Mouse (Mus musculus): ENCODE results near the gene Ifnk.

Ifnk gene

GRCm38 (mm10) chr4:35157815-35158214, 6.0 kb downstream of the Ifnk start:
- Histone ChIP-seq H3K27me3 (ENCODE audit: insufficient read depth, low read length) (peaks cover 15% of the 10 kb centered on the region), H3K4me1 (replicated peaks; ENCODE audit: low read depth, low read length) (peaks cover 17% of the 10 kb centered on the region), H3K9me3 (ENCODE audit: low read length) (no peaks in the 10 kb centered on the region), H3K4me3 (replicated peaks; ENCODE audit: low read length) (peak overlapping the region; percentile 89; the same call in 1 of the 2 replicates), H3K36me3 (ENCODE audit: insufficient read depth, low read length) (no peaks in the 10 kb centered on the region)
- TF ChIP-seq POU5F1 (IDR thresholded peaks at IDR 0.05; ENCODE audit: borderline replicate concordance, low read length) (no peak), NANOG (IDR thresholded peaks at IDR 0.05; ENCODE audit: borderline replicate concordance, low read length) (no peak), CTCF (conservative IDR thresholded peaks at IDR 0.05; ENCODE audit: low read length) (no peak)

DNA sequence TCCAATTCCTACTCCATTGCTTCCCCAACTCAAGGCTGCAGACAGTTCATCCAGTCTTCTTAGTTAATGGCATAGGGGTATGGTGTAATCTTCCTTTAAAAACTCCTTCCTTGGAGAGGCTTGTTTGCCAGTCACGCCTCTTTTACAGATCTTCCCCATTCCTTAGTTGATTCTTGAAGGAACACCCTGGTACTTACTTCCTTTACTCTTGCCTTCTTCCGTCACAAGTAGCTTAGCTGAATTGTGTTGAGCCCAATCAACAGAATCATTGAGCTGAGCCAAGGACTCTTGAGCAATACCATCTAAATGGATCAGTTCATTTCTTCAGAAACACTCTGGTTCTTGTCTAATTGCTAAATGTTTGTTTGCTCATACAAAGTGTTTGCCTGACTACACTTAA, 13.4 kb downstream of the Ifnk start:
- H3K4me1 ChIP-seq (replicated peaks; ENCODE audit: low read depth, low read length), result no peaks in the 10 kb centered on the region
- H3K4me3 ChIP-seq (replicated peaks; ENCODE audit: low read length), result no peak overlapping the region
- no peak for TF ChIP-seq CTCF (conservative IDR thresholded peaks at IDR 0.05; ENCODE audit: low read length)
- TF ChIP-seq NANOG (IDR thresholded peaks at IDR 0.05; ENCODE audit: borderline replicate concordance, low read length), result no peak
- no peak for TF ChIP-seq POU5F1 (IDR thresholded peaks at IDR 0.05; ENCODE audit: borderline replicate concordance, low read length)
- peaks cover 6% of the 10 kb centered on the region for H3K27me3 ChIP-seq (ENCODE audit: insufficient read depth, low read length)
- no peaks in the 10 kb centered on the region for H3K9me3 ChIP-seq (ENCODE audit: low read length)
- H3K36me3 ChIP-seq (ENCODE audit: insufficient read depth, low read length), result no peaks in the 10 kb centered on the region

GRCm38 (mm10) chr4:35165947-35166346, 14.1 kb downstream of the Ifnk start:
- TF ChIP-seq CTCF (conservative IDR thresholded peaks at IDR 0.05; ENCODE audit: low read length), result no peak
- TF ChIP-seq NANOG (IDR thresholded peaks at IDR 0.05; ENCODE audit: borderline replicate concordance, low read length), result no peak
- TF ChIP-seq POU5F1 (IDR thresholded peaks at IDR 0.05; ENCODE audit: borderline replicate concordance, low read length), result no peak
- Histone ChIP-seq H3K4me3 (replicated peaks; ENCODE audit: low read length) (no peak overlapping the region), H3K27me3 (ENCODE audit: insufficient read depth, low read length) (peaks cover 6% of the 10 kb centered on the region), H3K4me1 (replicated peaks; ENCODE audit: low read depth, low read length) (no peaks in the 10 kb centered on the region), H3K9me3 (ENCODE audit: low read length) (no peaks in the 10 kb centered on the region), H3K36me3 (ENCODE audit: insufficient read depth, low read length) (no peaks in the 10 kb centered on the region)

- Histone ChIP-seq H3K4me1 (replicated peaks; ENCODE audit: low read depth, low read length) (no peaks in the 10 kb centered on the region), H3K36me3 (ENCODE audit: insufficient read depth, low read length) (no peaks in the 10 kb centered on the region), H3K9me3 (ENCODE audit: low read length) (peaks cover 5% of the 10 kb centered on the region; the same call in 1 of the 2 replicates), H3K4me3 (replicated peaks; ENCODE audit: low read length) (no peak overlapping the region), H3K27me3 (ENCODE audit: insufficient read depth, low read length) (peaks cover 6% of the 10 kb centered on the region)
- TF ChIP-seq POU5F1 (IDR thresholded peaks at IDR 0.05; ENCODE audit: borderline replicate concordance, low read length), result no peak
- TF ChIP-seq NANOG (IDR thresholded peaks at IDR 0.05; ENCODE audit: borderline replicate concordance, low read length), result no peak
- no peak for TF ChIP-seq CTCF (conservative IDR thresholded peaks at IDR 0.05; ENCODE audit: low read length)
Measured at GRCm38 (mm10) chr4:35167855-35168254, 16.0 kb downstream of the Ifnk start.

DNA sequence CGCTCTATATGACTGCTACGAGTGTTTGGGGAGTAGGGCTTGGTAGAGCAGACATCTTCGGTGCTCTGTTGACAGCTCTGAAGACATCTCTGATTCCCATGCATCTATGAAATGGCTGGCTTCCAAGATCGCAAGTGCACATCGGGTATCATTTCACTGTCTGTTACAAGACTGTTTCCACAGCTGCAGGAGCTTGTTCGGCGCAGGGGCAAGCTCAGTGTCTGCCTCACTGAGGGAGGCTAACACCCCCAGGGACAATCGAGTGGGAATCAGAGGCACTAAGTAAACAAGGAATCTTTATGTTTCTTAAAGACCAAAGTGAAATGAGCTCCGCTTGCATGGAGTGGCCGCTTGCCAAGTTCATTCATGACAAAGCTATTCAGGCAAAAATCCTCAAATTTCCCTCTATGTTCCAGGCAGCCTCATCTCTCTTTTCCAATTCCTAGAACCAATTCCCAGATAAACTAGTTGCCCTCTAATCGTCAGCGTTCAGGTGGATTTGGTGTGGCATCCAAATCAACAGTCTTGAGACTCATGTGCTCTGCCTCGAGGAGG, 17.8 kb downstream of the Ifnk start:
- Histone ChIP-seq H3K27me3 (ENCODE audit: insufficient read depth, low read length) (peaks cover 4% of the 10 kb centered on the region), H3K9me3 (ENCODE audit: low read length) (peaks cover 5% of the 10 kb centered on the region; the same call in 1 of the 2 replicates), H3K36me3 (ENCODE audit: insufficient read depth, low read length) (no peaks in the 10 kb centered on the region), H3K4me3 (replicated peaks; ENCODE audit: low read length) (no peak overlapping the region), H3K4me1 (replicated peaks; ENCODE audit: low read depth, low read length) (no peaks in the 10 kb centered on the region)
- TF ChIP-seq POU5F1 (IDR thresholded peaks at IDR 0.05; ENCODE audit: borderline replicate concordance, low read length) (no peak), NANOG (IDR thresholded peaks at IDR 0.05; ENCODE audit: borderline replicate concordance, low read length) (no peak), CTCF (conservative IDR thresholded peaks at IDR 0.05; ENCODE audit: low read length) (no peak)

DNA sequence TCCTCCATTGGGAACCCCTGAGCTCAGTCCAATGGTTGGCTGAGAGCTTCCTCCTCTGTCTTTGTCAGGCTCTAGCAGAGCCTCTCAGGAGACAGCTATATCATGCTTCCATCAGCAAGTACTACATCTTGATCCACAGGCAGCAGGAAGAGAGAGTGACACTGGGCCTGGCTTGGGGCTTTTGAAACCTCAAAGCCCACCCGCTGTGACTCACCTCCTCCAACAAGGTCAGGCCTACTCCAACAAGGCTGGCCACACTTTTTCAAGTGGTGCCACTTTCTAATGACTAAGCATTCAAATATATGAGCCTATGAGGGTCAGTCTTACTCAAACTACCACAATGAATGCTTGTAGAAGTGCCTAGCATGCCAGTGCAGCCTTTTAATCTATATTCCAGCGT, 20.6 kb downstream of the Ifnk start:
- Histone ChIP-seq H3K4me1 (replicated peaks; ENCODE audit: low read depth, low read length) (peaks cover 6% of the 10 kb centered on the region), H3K9me3 (ENCODE audit: low read length) (peaks cover 5% of the 10 kb centered on the region; the same call in 1 of the 2 replicates), H3K36me3 (ENCODE audit: insufficient read depth, low read length) (no peaks in the 10 kb centered on the region), H3K27me3 (ENCODE audit: insufficient read depth, low read length) (peaks cover 3% of the 10 kb centered on the region; the same call in 1 of the 2 replicates), H3K4me3 (replicated peaks; ENCODE audit: low read length) (no peak overlapping the region)
- TF ChIP-seq CTCF (conservative IDR thresholded peaks at IDR 0.05; ENCODE audit: low read length), result no peak
- no peak for TF ChIP-seq POU5F1 (IDR thresholded peaks at IDR 0.05; ENCODE audit: borderline replicate concordance, low read length)
- TF ChIP-seq NANOG (IDR thresholded peaks at IDR 0.05; ENCODE audit: borderline replicate concordance, low read length), result no peak

GRCm38 (mm10) chr4:35173551-35173950, 21.7 kb downstream of the Ifnk start:
- peaks cover 5% of the 10 kb centered on the region; the same call in 1 of the 2 replicates for H3K9me3 ChIP-seq (ENCODE audit: low read length)
- H3K27me3 ChIP-seq (ENCODE audit: insufficient read depth, low read length), result peaks cover 3% of the 10 kb centered on the region; the same call in 1 of the 2 replicates
- H3K4me1 ChIP-seq (replicated peaks; ENCODE audit: low read depth, low read length), result peaks cover 6% of the 10 kb centered on the region
- no peak overlapping the region for H3K4me3 ChIP-seq (replicated peaks; ENCODE audit: low read length)
- TF ChIP-seq NANOG (IDR thresholded peaks at IDR 0.05; ENCODE audit: borderline replicate concordance, low read length) (no peak), POU5F1 (IDR thresholded peaks at IDR 0.05; ENCODE audit: borderline replicate concordance, low read length) (no peak), CTCF (conservative IDR thresholded peaks at IDR 0.05; ENCODE audit: low read length) (no peak)
- no peaks in the 10 kb centered on the region for H3K36me3 ChIP-seq (ENCODE audit: insufficient read depth, low read length)

- Histone ChIP-seq H3K36me3 (ENCODE audit: insufficient read depth, low read length) (no peaks in the 10 kb centered on the region), H3K4me3 (replicated peaks; ENCODE audit: low read length) (no peak overlapping the region), H3K9me3 (ENCODE audit: low read length) (peaks cover 5% of the 10 kb centered on the region; the same call in 1 of the 2 replicates), H3K27me3 (ENCODE audit: insufficient read depth, low read length) (0 out of 2 replicates have a peak, but pooled peaks cover 3% of the 10 kb centered on the region), H3K4me1 (replicated peaks; ENCODE audit: low read depth, low read length) (peaks cover 6% of the 10 kb centered on the region)
- TF ChIP-seq NANOG (IDR thresholded peaks at IDR 0.05; ENCODE audit: borderline replicate concordance, low read length), result no peak
- TF ChIP-seq CTCF (conservative IDR thresholded peaks at IDR 0.05; ENCODE audit: low read length), result no peak
- TF ChIP-seq POU5F1 (IDR thresholded peaks at IDR 0.05; ENCODE audit: borderline replicate concordance, low read length), result no peak
Measured at GRCm38 (mm10) chr4:35175566-35175965, 23.7 kb downstream of the Ifnk start.
